Mouse (Mus musculus): ENCODE data around the gene Nip7.
"Not testable (repeated sequence)": the region's sequence is repeated elsewhere in the genome, so short reads cannot be mapped to it uniquely, and the experiment has no call there.

Gene Nip7

GRCm38 (mm10) chr8:107073706-107074105 lies 17.0 kb downstream of the Nip7 start:
- no peak for DNase-seq

DNA sequence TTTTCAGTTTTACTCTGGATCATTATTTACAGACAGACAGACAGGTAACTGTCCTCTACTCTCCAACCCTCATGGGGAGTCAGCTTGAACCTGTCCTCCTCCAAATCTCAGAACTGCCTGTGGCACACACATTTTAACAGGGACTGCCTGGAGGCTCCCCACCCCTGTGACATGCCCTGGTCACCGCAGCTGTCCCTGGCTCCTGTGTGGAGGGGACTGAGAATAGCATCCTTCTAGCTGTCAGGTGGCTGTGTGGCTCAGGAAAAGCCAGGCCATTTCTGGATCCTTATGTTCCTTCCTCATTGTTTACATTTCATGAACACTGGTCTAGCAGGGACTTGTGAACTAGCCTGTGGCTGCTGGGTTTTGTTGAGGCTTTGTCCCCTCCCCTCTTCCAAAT lies 17.5 kb downstream of the Nip7 start:
- no peak for DNase-seq

- no peak for DNase-seq
Observed at GRCm38 (mm10) chr8:107076239-107076888, 19.7 kb downstream of the Nip7 start.

GRCm38 (mm10) chr8:107085358-107085757 lies 28.7 kb downstream of the Nip7 start:
- no peak for DNase-seq

DNA sequence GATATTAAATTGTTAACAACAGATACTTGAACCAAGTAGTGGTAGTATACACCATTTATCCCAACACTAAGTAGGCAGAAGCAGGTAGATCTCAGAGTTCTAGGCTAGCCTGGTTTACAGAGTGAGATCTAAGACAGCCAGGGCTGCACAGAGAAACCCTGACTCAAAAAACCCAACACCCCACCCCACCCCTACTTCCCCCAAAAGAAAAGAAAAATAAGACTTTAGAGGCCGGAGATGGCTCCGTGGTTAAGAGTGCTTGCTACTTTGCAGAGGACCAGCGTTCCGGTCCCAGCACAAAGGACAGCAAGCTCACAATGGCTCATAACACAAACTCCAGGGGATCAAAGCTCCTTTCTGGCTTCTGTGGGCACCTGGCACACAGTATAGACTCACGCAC lies 29.3 kb downstream of the Nip7 start:
- DNase-seq = no peak

GRCm38 (mm10) chr8:107088526-107089063 lies 31.9 kb downstream of the Nip7 start:
- no peak for DNase-seq

DNA sequence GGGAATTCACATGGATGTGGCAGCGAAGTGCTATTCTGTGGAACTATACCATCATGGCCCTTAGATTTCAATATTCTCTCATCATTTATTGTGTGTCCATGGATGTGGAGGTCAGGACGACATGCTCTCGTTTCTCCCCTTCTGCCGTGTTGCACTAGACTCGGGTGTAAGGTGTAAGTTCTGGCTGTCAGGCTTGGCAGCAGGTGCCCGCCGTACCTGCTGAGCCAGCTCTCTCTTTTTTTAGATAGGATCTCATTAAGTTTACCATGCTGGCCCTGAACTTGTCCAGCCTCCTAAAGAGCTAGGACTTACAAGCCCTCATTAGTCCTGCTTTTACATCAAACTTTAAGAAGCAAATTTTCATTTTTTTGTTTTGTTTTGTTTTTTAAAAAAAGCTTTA lies 33.9 kb downstream of the Nip7 start:
- no peak for DNase-seq

GRCm38 (mm10) chr8:107095717-107096365 lies 39.2 kb downstream of the Nip7 start:
- no peak for DNase-seq

DNA sequence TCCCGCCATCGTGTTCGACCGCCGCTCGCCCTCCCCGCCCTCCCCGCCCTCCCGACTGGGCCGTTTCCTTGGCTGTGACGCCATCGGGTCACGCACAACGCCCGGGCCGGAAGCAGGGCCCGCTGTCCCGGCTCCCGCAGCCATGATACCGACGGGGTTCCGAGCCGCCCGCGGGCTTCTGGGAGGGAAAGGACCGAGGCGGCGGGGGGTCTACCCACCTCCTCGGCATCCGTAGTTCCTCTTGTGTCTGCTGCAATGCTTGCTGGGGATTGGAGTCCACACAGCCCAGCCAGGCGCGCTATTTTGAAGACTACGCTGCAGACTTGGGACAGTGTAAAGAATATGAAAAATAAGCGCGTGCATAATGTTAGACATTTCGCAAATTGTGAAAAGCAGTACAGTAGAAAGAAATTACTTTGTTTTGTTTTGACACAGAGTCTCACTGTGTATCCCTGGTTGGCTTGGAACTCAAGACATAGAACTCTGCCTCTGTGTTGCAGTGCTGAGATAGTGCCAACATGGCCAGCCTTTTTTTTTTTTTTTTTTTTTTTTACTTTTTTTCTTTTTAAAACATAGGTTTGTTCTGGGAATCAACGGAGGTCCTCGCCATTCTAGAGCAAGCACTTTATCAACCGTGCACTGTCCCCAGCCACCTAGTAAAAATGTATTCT lies 39.8 kb downstream of the Nip7 start, which contains the start of gene Terf2:
Gene Terf2 (minus strand): TSS at position 182 of the 671 bp plus-strand sequence.
- peak; percentile 97 for DNase-seq

- DNase-seq = no peak
Observed at GRCm38 (mm10) chr8:107100635-107101034, 44.0 kb downstream of the Nip7 start.

- DNase-seq = peak; percentile 65
Observed at GRCm38 (mm10) chr8:107104547-107104946, 47.9 kb downstream of the Nip7 start.

DNA sequence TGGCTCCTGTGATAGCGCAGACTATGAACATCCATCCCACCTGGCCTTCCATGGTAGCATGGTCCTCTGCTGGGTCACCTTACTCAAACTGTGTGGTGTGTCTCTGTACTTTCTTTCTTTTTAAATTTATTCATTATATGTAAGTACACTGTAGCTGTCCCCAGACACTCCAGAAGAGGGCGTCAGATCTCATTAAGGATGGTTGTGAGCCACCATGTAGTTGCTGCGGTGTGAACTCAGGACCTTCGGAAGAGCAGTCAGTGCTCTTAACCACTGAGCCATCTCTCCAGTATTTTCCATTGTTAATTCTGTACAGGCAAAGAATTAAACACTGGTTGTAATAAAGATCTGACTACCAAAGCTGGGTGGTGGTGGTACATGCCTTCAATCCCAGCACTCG lies 51.4 kb downstream of the Nip7 start:
- DNase-seq = not testable (repeated sequence)

DNA sequence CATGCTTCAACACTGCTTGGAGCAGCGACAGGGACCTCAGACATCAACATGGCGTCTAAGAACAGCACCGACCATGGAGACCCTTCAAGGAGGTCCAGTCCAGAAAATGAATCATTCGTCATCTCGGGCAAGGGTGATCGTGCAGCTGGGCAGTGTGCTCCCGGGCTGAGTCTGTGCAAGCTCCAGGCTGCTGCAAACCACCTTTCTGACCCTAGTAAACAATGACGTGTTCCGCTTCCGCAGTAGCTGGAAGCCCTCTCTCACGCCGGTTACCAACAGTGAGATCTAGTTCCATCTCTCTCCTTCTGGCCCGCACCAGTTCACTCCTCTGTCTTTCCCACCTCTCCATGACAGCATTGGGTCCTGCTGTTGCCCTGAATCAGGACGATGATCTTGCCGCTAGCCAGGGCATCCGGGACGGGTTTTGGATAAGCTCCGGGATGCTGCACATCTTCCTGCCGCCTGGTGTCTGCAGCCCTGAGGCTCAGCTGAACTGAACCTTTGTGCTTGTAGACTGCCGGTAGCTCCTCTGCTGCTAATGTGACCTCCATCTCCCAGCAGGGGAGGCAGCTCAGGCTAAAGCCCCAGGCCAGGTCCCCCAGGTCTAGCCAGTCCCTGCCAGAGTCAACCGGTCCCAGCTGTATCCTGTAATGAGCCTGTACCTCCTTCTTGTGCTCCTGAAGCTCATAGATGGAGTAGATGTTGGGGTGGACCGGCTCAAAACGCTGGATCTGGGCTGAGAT lies 52.5 kb downstream of the Nip7 start:
- DNase-seq = no peak

DNA sequence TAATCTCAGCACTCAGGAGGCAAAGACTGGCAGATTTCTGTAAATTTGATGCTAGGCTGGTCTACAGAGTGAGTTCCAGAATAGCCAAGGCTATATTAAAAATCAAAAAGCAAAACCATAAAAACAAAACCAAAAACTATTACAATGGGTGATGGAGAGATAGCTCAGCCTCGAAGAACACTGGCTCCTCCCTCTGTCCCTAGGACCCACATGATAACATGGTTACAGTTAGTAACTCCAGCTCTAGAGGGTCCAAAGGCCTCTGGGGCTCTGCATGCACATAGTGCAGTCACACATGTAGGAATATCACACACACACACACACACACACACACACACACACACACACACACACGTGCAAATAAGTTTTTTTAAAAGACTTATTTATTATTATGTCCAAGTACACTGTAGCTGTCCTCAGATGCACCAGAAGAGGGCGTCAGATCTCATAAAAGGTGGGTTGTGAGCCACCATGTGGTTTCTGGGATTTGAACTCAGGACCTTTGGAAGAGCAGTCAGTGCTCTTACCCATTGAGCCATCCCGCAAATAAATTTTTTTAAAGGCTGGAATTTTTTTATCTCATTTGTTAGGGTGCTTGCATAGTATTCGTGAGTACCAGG lies 53.2 kb downstream of the Nip7 start:
- no peak for DNase-seq

Data from cerebellum, adult 8-10 months (tissue).